11 mouse cellular contexts compared by ENCODE assay signal in genomic region chr6:50372516-50373424, GRCm38 (mm10).
A peak's percentile ranks its signal among the peaks of the same experiment; 100 is the strongest.
DNase-seq lines count a peak whose midpoint lies in the region; ATAC-seq and TF ChIP-seq lines count a peak whose summit lies in the region.
"Had no signal": no experiment of that assay in that cellular context is flagged by ENCODE, and none has a peak within 500 bp of the region (broad histone marks: within the 10 kb centered on the region; RNA-seq: fewer than 3 reads in every experiment).

No protein-coding gene starts in this region.

- H3K36me3 ChIP-seq in kidney, embryonic 16.5 days (ENCODE audit: insufficient read depth, low read length), result peaks cover 3% of the 10 kb centered on the region; the same call in 1 of the 2 replicates
- no peaks in the 10 kb centered on the region for H3K36me3 ChIP-seq in hindbrain, embryonic 15.5 days
- H3K36me3 ChIP-seq in midbrain, postnatal 0 days (ENCODE audit: insufficient read depth, low read length), result no peaks in the 10 kb centered on the region

- DNase-seq in kidney, adult 9 months, result no peak
- DNase-seq in midbrain, postnatal 0 days (ENCODE audit: low spot score), result peak; percentile 37
- DNase-seq in layer of hippocampus, adult 9-11 months, result no peak
- no peak for DNase-seq in cerebellum, postnatal 14 days
- DNase-seq: lung, postnatal 4 days; thymus, adult 2 months had no signal

- H3K4me1 ChIP-seq in kidney, embryonic 16.5 days (ENCODE audit: insufficient read depth, low read length), result peaks cover 9% of the 10 kb centered on the region
- 0 out of 2 replicates have a peak, but pooled peaks cover 3% of the 10 kb centered on the region for H3K4me1 ChIP-seq in hindbrain, embryonic 15.5 days (replicated peaks)
- H3K4me1 ChIP-seq in midbrain, postnatal 0 days (ENCODE audit: insufficient read depth, low read length), result no peaks in the 10 kb centered on the region

- H3K27ac ChIP-seq in kidney, embryonic 16.5 days (ENCODE audit: low read length), result peak overlapping the region; percentile 6; the same call in 1 of the 2 replicates
- no peak overlapping the region for H3K27ac ChIP-seq in hindbrain, embryonic 15.5 days (replicated peaks)
- peak overlapping the region; percentile 43; the same call in 1 of the 2 replicates for H3K27ac ChIP-seq in midbrain, postnatal 0 days (ENCODE audit: low read depth, low read length)
- H3K27ac ChIP-seq: embryonic facial prominence, embryonic 15.5 days; limb, embryonic 15.5 days had no signal

- no peak for ATAC-seq in kidney, embryonic 16.5 days (ENCODE audit: low FRiP score, low TSS enrichment)
- peak; percentile 47 for ATAC-seq in activated CD4-positive, CD25-positive, alpha-beta regulatory T cell, adult 4 months
- ATAC-seq in hindbrain, embryonic 15.5 days (ENCODE audit: low FRiP score, low read depth), result peak; percentile 42; the same call in 1 of the 2 replicates
- ATAC-seq in midbrain, postnatal 0 days (ENCODE audit: low FRiP score), result no peak

- H3K4me2 ChIP-seq in kidney, embryonic 16.5 days (replicated peaks; ENCODE audit: low read depth, low read length), result no peak overlapping the region
- H3K4me2 ChIP-seq in hindbrain, embryonic 15.5 days, result no peak overlapping the region
- no peak overlapping the region for H3K4me2 ChIP-seq in midbrain, postnatal 0 days (ENCODE audit: low read depth, low read length, poor library complexity, severe bottlenecking)
- H3K4me2 ChIP-seq: embryonic facial prominence, embryonic 15.5 days; limb, embryonic 15.5 days had no signal

- no peaks in the 10 kb centered on the region for H3K9me3 ChIP-seq in kidney, embryonic 16.5 days (ENCODE audit: low read length)
- no peaks in the 10 kb centered on the region for H3K9me3 ChIP-seq in hindbrain, embryonic 15.5 days
- H3K9me3 ChIP-seq in midbrain, postnatal 0 days (ENCODE audit: low read length), result no peaks in the 10 kb centered on the region
- H3K9me3 ChIP-seq: embryonic facial prominence, embryonic 15.5 days; limb, embryonic 15.5 days had no signal

- no peak overlapping the region for H3K4me3 ChIP-seq in kidney, embryonic 16.5 days (ENCODE audit: low read length)
- no peak overlapping the region for H3K4me3 ChIP-seq in hindbrain, embryonic 15.5 days
- no peak overlapping the region for H3K4me3 ChIP-seq in midbrain, postnatal 0 days (ENCODE audit: low read depth, low read length)
- H3K4me3 ChIP-seq: embryonic facial prominence, embryonic 15.5 days; limb, embryonic 15.5 days had no signal

- no peaks in the 10 kb centered on the region for H3K27me3 ChIP-seq in kidney, embryonic 16.5 days (ENCODE audit: insufficient read depth, low read length)
- no peaks in the 10 kb centered on the region for H3K27me3 ChIP-seq in hindbrain, embryonic 15.5 days
- H3K27me3 ChIP-seq in midbrain, postnatal 0 days (ENCODE audit: insufficient read depth, low read length), result no peaks in the 10 kb centered on the region
- H3K27me3 ChIP-seq: embryonic facial prominence, embryonic 15.5 days; limb, embryonic 15.5 days had no signal

- TF ChIP-seq CTCF in midbrain, postnatal 0 days (IDR thresholded peaks at IDR 0.05), result no peak

- H3K9ac ChIP-seq in kidney, embryonic 16.5 days (replicated peaks; ENCODE audit: low read length), result no peak overlapping the region
- no peak overlapping the region for H3K9ac ChIP-seq in hindbrain, embryonic 15.5 days
- no peak overlapping the region for H3K9ac ChIP-seq in midbrain, postnatal 0 days (replicated peaks; ENCODE audit: low read length, poor library complexity, severe bottlenecking)
- H3K9ac ChIP-seq: embryonic facial prominence, embryonic 15.5 days; limb, embryonic 15.5 days had no signal

- 50% methylated on average over 5 of the region's 5 CpGs for WGBS in kidney, embryonic 16.5 days
- WGBS in hindbrain, embryonic 15.5 days, result 64% methylated on average over 5 of the region's 5 CpGs
- 64% methylated on average over 5 of the region's 5 CpGs for WGBS in midbrain, postnatal 0 days

Comparison
In these comparisons a context has a peak if more than half of its experiments do, and no peak if none do; other contexts are left out.
1. ATAC-seq: peak in activated CD4-positive, CD25-positive, alpha-beta regulatory T cell, adult 4 months (single experiment) and hindbrain, embryonic 15.5 days (single experiment); none in kidney, embryonic 16.5 days (single experiment) and midbrain, postnatal 0 days (single experiment).